Mouse (Mus musculus) thymus, adult 2 months (tissue): ENCODE data around the gene Fam168a.

Experiments
- CTCF ChIP-seq: fragments of 200-500 bp; IDR thresholded peaks from 2 replicates; pipeline ENCODE4 v1.5.1; 2012; ENCODE audit warnings: mild to moderate bottlenecking, control low read depth, low read length, moderate library complexity, borderline replicate concordance; ENCODE audit not compliant: control insufficient read depth, poor library complexity, insufficient read depth; ENCODE audit errors: extremely low read depth
- POLR2A ChIP-seq: fragments of 200-500 bp; IDR thresholded peaks from 2 replicates; pipeline ENCODE4 v1.6.1; 2012; ENCODE audit warnings: mild to moderate bottlenecking, low read length, control low read depth, moderate library complexity; ENCODE audit not compliant: control insufficient read depth, poor library complexity, insufficient read depth; ENCODE audit errors: extremely low read depth

GRCm38 (mm10) chr7:100812641-100813040 lies 106.2 kb downstream of the Fam168a start:
- TF ChIP-seq POLR2A = no peak
- TF ChIP-seq CTCF = no peak
